Mouse (Mus musculus) kidney, adult 2 months (tissue): Measurements from ENCODE around the gene Eif4g3.

Source experiments
- CTCF ChIP-seq: fragments of 200-500 bp; conservative IDR thresholded peaks from 2 replicates; pipeline ENCODE4 v1.5.1; 2011; ENCODE audit warnings: low read depth, mild to moderate bottlenecking, control low read depth, low read length, moderate library complexity, mixed read lengths; ENCODE audit not compliant: insufficient read depth, insufficient read length
- POLR2A ChIP-seq: fragments of 200-500 bp; IDR thresholded peaks from one replicate; pipeline ENCODE4 v1.6.1; 2011; ENCODE audit warnings: low read depth, low read length, control low read depth

- no peak for TF ChIP-seq CTCF
- no peak for TF ChIP-seq POLR2A
Measured at GRCm38 (mm10) chr4:138257116-138257687, 264.4 kb downstream of the Eif4g3 start.
